Mouse (Mus musculus) NIH3T3 (cell line): ENCODE measurements at regions not wholly inside any gene's neighbourhood (a gene's known extent, or its start where the extent isn't known, plus 50 kb on each side); places are given as distances from the start of the nearest gene placed in this dataset.

ENCODE experiments used
- DNase-seq: peaks from one replicate; pipeline ENCODE4 v3.0.0-alpha.2; 2012; ENCODE audit warnings: low read depth

- no peak for DNase-seq
Observed at GRCm38 (mm10) chr2:106083801-106084800, 80.8 kb upstream of the Dnajc24 start.

DNA sequence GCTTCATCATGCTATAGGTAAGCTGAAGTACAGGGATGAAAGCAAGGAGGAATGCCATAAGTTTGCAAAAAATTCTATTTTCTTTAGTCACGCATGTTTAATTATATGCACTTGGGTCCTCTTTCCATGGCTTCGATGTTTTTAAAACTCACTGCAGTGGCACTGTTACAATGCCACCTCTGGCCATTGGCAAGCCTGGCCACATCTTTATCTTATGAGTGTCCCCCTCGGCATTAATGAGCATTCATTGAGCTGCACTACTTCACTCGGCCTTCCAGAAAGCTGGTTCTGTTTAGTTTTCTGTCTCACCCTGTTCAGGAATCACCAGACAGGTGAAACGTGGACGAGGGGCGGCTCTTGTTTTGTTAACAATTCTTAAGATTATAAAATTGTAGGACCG lies 79.7 kb upstream of the Dnajc24 start:
- DNase-seq = no peak

DNA sequence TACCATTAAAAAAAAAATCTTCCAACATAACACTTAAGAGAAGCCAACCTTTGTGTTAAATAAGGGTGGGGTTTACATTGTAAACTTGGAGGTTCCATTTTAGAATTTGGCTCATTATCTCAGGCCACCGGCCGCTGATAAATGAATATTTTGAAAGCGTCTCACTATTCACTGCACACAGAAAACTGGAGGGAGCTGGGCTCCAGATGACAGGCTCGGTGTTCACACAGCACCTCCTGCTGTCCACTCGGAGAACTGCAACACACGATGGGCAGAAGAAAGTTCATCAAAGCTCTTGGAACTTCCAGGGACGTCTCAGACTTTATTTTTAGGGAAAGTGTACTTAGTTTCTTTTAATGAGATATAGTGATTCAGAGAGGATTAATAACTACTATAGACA lies 78.6 kb upstream of the Dnajc24 start:
- DNase-seq = peak; percentile 82

DNA sequence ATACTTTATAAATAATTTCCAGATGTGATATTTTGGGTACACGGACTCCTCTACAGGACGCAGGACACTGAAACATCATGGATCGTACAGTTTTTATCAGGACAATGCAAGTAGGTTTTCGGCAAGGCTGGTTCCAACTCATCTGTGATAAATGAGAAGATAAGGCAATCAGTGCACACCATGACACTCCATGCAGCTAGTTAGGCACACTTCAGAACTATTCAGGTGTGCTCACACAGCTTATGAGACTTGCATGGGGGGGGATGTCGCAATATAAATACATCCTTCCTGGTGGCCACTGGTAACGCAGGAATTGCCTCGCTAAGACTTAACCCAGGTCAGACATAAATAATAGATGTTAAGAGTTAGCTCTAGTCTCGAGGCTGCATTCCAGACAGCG lies 77.3 kb upstream of the Dnajc24 start:
- no peak for DNase-seq

GRCm38 (mm10) chr2:106078591-106078990 lies 75.2 kb upstream of the Dnajc24 start:
- no peak for DNase-seq

- DNase-seq = no peak
Observed at GRCm38 (mm10) chr2:106074441-106074840, 71.1 kb upstream of the Dnajc24 start.

DNA sequence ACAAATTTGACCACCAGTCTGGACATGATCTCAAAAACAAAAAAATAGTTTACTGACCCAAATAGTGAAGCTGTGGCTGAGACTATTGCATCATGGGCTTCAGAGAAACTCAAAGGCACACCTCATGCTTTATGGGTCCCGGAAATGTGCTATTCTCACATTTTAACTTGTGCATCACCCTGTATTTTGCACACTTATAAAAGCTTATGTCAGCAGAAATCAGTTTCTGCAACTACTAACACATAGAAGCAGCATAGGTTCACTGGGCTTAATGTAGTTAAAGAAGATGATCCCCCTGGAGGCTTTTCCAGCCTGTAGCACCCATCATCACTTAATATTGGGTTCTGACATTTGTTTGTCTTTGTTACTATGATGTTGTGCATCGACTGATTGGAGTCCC lies 61.0 kb upstream of the Dnajc24 start:
- no peak for DNase-seq
